Mouse (Mus musculus) ES-E14 (cell line): ENCODE measurements around the gene Gm48552.

Experiments
- MAFK ChIP-seq: IDR thresholded peaks from 2 replicates; pipeline ENCODE4 v1.6.1; 2014; ENCODE audit warnings: mild to moderate bottlenecking, low read depth, low read length, inconsistent platforms; ENCODE audit not compliant: insufficient read depth
- ZC3H11A ChIP-seq: IDR thresholded peaks from 2 replicates; pipeline ENCODE4 v1.6.1; 2012; ENCODE audit warnings: low read depth, mild to moderate bottlenecking, inconsistent platforms, low read length, borderline replicate concordance

- TF ChIP-seq MAFK (no peak), ZC3H11A (no peak)
Measured at GRCm38 (mm10) chr10:81410981-81411380, 22.2 kb downstream of the Gm48552 start.
